Mouse (Mus musculus): Measurements from ENCODE around the gene Krtap4-1. TPM values are rescaled to one million over a fixed set of nuclear protein-coding genes. Genes with fewer than 3 reads are reported as not detected.
"Not testable (repeated sequence)": the region's sequence is repeated elsewhere in the genome, so short reads cannot be mapped to it uniquely, and the experiment has no call there.

The Krtap4-1 gene
- total RNA-seq (2021) = not detected
- long read RNA-seq, experiment 1 = 0 reads
- long read RNA-seq, experiment 2 = 0 reads

GRCm38 (mm10) chr11:99628138-99628537 is at the start of gene Krtap4-1:
Gene Krtap4-1, minus strand, starts transcription at chr11:99628238.
- no peak for DNase-seq

GRCm38 (mm10) chr11:99665860-99666259 is 37.8 kb upstream of the Krtap4-1 start, which contains the start of gene Krtap4-6:
Gene Krtap4-6, minus strand, starts transcription at chr11:99665960.
- no peak for DNase-seq

- no peak for DNase-seq
Observed at GRCm38 (mm10) chr11:99662802-99663201, 34.8 kb upstream of the Krtap4-1 start.

- DNase-seq = no peak
Observed at GRCm38 (mm10) chr11:99659256-99659655, 31.2 kb upstream of the Krtap4-1 start.

GRCm38 (mm10) chr11:99658467-99659010 is 30.5 kb upstream of the Krtap4-1 start, which contains the start of gene Gm11563:
Gene Gm11563, minus strand, starts transcription at chr11:99658960.
- DNase-seq = not testable (repeated sequence)

GRCm38 (mm10) chr11:99657051-99657450 is 29.0 kb upstream of the Krtap4-1 start:
- no peak for DNase-seq

GRCm38 (mm10) chr11:99650136-99650535 is 22.1 kb upstream of the Krtap4-1 start, which contains the start of gene Gm11555:
Gene Gm11555, minus strand, starts transcription at chr11:99650236.
- DNase-seq = no peak

- no peak for DNase-seq
Observed at GRCm38 (mm10) chr11:99646444-99646843, 18.4 kb upstream of the Krtap4-1 start.

GRCm38 (mm10) chr11:99644351-99644750 is 16.3 kb upstream of the Krtap4-1 start:
- DNase-seq = no peak

- DNase-seq = not testable (repeated sequence)
Observed at GRCm38 (mm10) chr11:99643635-99644139, 15.6 kb upstream of the Krtap4-1 start, which contains the start of gene Krtap4-7. Gene Krtap4-7, minus strand, starts transcription at chr11:99644089.

GRCm38 (mm10) chr11:99640926-99641325 is 12.9 kb upstream of the Krtap4-1 start:
- no peak for DNase-seq

GRCm38 (mm10) chr11:99637086-99637485 is 9.0 kb upstream of the Krtap4-1 start:
- no peak for DNase-seq

GRCm38 (mm10) chr11:99634653-99635134 is 6.7 kb upstream of the Krtap4-1 start, which contains the start of gene Krtap4-2:
Gene Krtap4-2, minus strand, starts transcription at chr11:99635084.
- DNase-seq = no peak

GRCm38 (mm10) chr11:99633293-99633692 is 5.3 kb upstream of the Krtap4-1 start:
- DNase-seq = no peak

- no peak for DNase-seq
Observed at GRCm38 (mm10) chr11:99630890-99631289, 2.9 kb upstream of the Krtap4-1 start.

- DNase-seq = no peak
Observed at GRCm38 (mm10) chr11:99620335-99620734, 7.7 kb downstream of the Krtap4-1 start, which contains the start of gene Gm11562. Gene Gm11562, minus strand, starts transcription at chr11:99620435.

- no peak for DNase-seq
Observed at GRCm38 (mm10) chr11:99614796-99615363, 13.2 kb downstream of the Krtap4-1 start, which contains the start of gene Krtap2-4. Gene Krtap2-4, minus strand, starts transcription at chr11:99614846.

- not testable (repeated sequence) for DNase-seq
Observed at GRCm38 (mm10) chr11:99610089-99610488, 17.9 kb downstream of the Krtap4-1 start, which contains the start of gene Gm11937. Gene Gm11937, minus strand, starts transcription at chr11:99610189.

GRCm38 (mm10) chr11:99609126-99609525 is 18.9 kb downstream of the Krtap4-1 start:
- no peak for DNase-seq

GRCm38 (mm10) chr11:99603208-99603607 is 24.8 kb downstream of the Krtap4-1 start, which contains the start of gene Gm11938:
Gene Gm11938, minus strand, starts transcription at chr11:99603308.
- not testable (repeated sequence) for DNase-seq

GRCm38 (mm10) chr11:99597742-99598141 is 30.3 kb downstream of the Krtap4-1 start, which contains the start of gene Krtap9-3:
Gene Krtap9-3, minus strand, starts transcription at chr11:99598105.
- not testable (repeated sequence) for DNase-seq

GRCm38 (mm10) chr11:99590981-99591380 is 37.1 kb downstream of the Krtap4-1 start, which contains the start of gene Krtap1-3:
Gene Krtap1-3, minus strand, starts transcription at chr11:99591339.
- DNase-seq = no peak

- no peak for DNase-seq
Observed at GRCm38 (mm10) chr11:99585096-99585495, 42.9 kb downstream of the Krtap4-1 start.

Data from adrenal gland, postnatal 10 days (tissue).